Mouse (Mus musculus): ENCODE measurements at regions not wholly inside any gene's neighbourhood (a gene's known extent, or its start where the extent isn't known, plus 50 kb on each side); places are given as distances from the start of the nearest gene placed in this dataset.

- ATAC-seq (ENCODE audit: poor library complexity, severe bottlenecking), result no peak
Measured at GRCm38 (mm10) chr15:43364496-43364895, 3230.3 kb downstream of the 9330182O14Rik start.

GRCm38 (mm10) chr15:43373072-43373471 lies 3238.9 kb downstream of the 9330182O14Rik start:
- ATAC-seq (ENCODE audit: poor library complexity, severe bottlenecking), result no peak

- peak; percentile 40; the same call in 1 of the 2 replicates for ATAC-seq (ENCODE audit: poor library complexity, severe bottlenecking)
Measured at GRCm38 (mm10) chr15:43382405-43382804, 3248.2 kb downstream of the 9330182O14Rik start.

- ATAC-seq (ENCODE audit: poor library complexity, severe bottlenecking), result no peak
Measured at GRCm38 (mm10) chr15:43399821-43400220, 3265.7 kb downstream of the 9330182O14Rik start.

GRCm38 (mm10) chr15:43403585-43403984 lies 3269.4 kb downstream of the 9330182O14Rik start:
- ATAC-seq (ENCODE audit: poor library complexity, severe bottlenecking), result no peak

All from megakaryocyte, adult 5-6 weeks (primary cell).